Mouse (Mus musculus) intestine, embryonic 14.5 days (tissue): ENCODE measurements around the gene Mturn. TPM values are rescaled to one million over a fixed set of nuclear protein-coding genes. Genes with fewer than 3 reads are reported as not detected.

Experiments
- ATAC-seq: fragments of 200-750 bp; cut with Nextera tagmentation; replicated peaks from 2 replicates; pipeline ENCODE4 v1.8.0; 2017; ENCODE audit warnings: low read depth, moderate number of reproducible peaks, moderate TSS enrichment, moderate library complexity; ENCODE audit not compliant: low FRiP score, low TSS enrichment
- DNase-seq: peaks from one replicate; pipeline ENCODE4 v3.0.0-alpha.2; 2018; ENCODE audit warnings: low spot score
- H3K27ac ChIP-seq: fragments of 300-500 bp; sonication (generic); 2 replicates; pipeline ENCODE4 v1.5.1; 2014; ENCODE audit warnings: low read depth, mild to moderate bottlenecking, control low read depth
- H3K27me3 ChIP-seq: fragments of 300-500 bp; sonication (generic); replicated peaks from 2 replicates; pipeline ENCODE4 v1.6.1; 2014; ENCODE audit warnings: low read length, control low read depth; ENCODE audit not compliant: control insufficient read depth, insufficient read depth
- H3K36me3 ChIP-seq: fragments of 300-500 bp; sonication (generic); 2 replicates; pipeline ENCODE4 v1.6.1; 2014; ENCODE audit warnings: low read length, control low read depth; ENCODE audit not compliant: control insufficient read depth, insufficient read depth
- H3K4me1 ChIP-seq: fragments of 300-500 bp; sonication (generic); replicated peaks from 2 replicates; pipeline ENCODE4 v1.6.1; 2014; ENCODE audit warnings: low read length, control low read depth, mixed read lengths; ENCODE audit not compliant: control insufficient read depth, insufficient read depth
- H3K4me2 ChIP-seq: fragments of 300-500 bp; sonication (generic); 2 replicates; pipeline ENCODE4 v1.6.1; 2014; ENCODE audit warnings: low read length
- H3K4me3 ChIP-seq: fragments of 300-500 bp; sonication (generic); 2 replicates; pipeline ENCODE4 v1.5.1; 2014; ENCODE audit warnings: low read depth, low read length, control low read depth, mixed read lengths
- H3K9ac ChIP-seq: fragments of 300-500 bp; sonication (generic); 2 replicates; pipeline ENCODE4 v1.6.1; 2014; ENCODE audit warnings: mild to moderate bottlenecking, low read length
- H3K9me3 ChIP-seq: fragments of 300-500 bp; sonication (generic); 2 replicates; pipeline ENCODE4 v1.6.1; 2016; ENCODE audit warnings: low read length, control low read depth; ENCODE audit not compliant: control insufficient read depth
- WGBS: fragments of 180-500 bp; shearing (Covaris S2); extraction: QIAGEN DNeasy Blood & Tissue Kit; methylation state at CpG from one replicate; pipeline ENCODE4 v1.1.7; 2014; 5-methylcytosine and 5-hydroxymethylcytosine counted together
- polyA plus RNA-seq: library from polyadenylated mRNA; unstranded; fragments of >200 nt; fragmentation: Nextera tagmentation; extraction: Ambion mirVana; gene quantifications from 2 replicates; pipeline ENCODE4 v1.2.1, GENCODE M21; 2014

Mturn gene
- polyA plus RNA-seq, 1 experiment from 2014 or later, result 9.9 TPM

- H3K9ac ChIP-seq, result no peak overlapping the region
- H3K27ac ChIP-seq, result no peak overlapping the region
- WGBS, result 28% methylated on average over 14 of the region's 14 CpGs
- H3K4me3 ChIP-seq, result no peak overlapping the region
- ATAC-seq (no peak), DNase-seq (no peak)
- peaks cover 3% of the 10 kb centered on the region; the same call in 1 of the 2 replicates for H3K4me1 ChIP-seq
- H3K9me3 ChIP-seq, result no peaks in the 10 kb centered on the region
- H3K36me3 ChIP-seq, result no peaks in the 10 kb centered on the region
- peaks cover 28% of the 10 kb centered on the region for H3K27me3 ChIP-seq
- H3K4me2 ChIP-seq, result no peak overlapping the region
Measured at GRCm38 (mm10) chr6:54703633-54704538, 22.5 kb downstream of the Mturn start.

- no peak for DNase-seq
- H3K9me3 ChIP-seq, result no peaks in the 10 kb centered on the region
- H3K27ac ChIP-seq, result no peak overlapping the region
- H3K27me3 ChIP-seq, result peaks cover 28% of the 10 kb centered on the region
- 35% methylated on average over 6 of the region's 6 CpGs for WGBS
- 0 out of 2 replicates have a peak, but pooled peaks cover 3% of the 10 kb centered on the region for H3K4me1 ChIP-seq
- no peaks in the 10 kb centered on the region for H3K36me3 ChIP-seq
- H3K4me3 ChIP-seq, result no peak overlapping the region
- H3K9ac ChIP-seq, result no peak overlapping the region
- H3K4me2 ChIP-seq, result no peak overlapping the region
- ATAC-seq, result no peak
Measured at GRCm38 (mm10) chr6:54704539-54704845, 23.1 kb downstream of the Mturn start.

GRCm38 (mm10) chr6:54704847-54705246 is 23.4 kb downstream of the Mturn start:
- Histone ChIP-seq H3K9ac (no peak overlapping the region), H3K4me2 (no peak overlapping the region), H3K36me3 (no peaks in the 10 kb centered on the region), H3K27me3 (peaks cover 28% of the 10 kb centered on the region), H3K4me3 (no peak overlapping the region), H3K9me3 (no peaks in the 10 kb centered on the region), H3K4me1 (0 out of 2 replicates have a peak, but pooled peaks cover 3% of the 10 kb centered on the region), H3K27ac (no peak overlapping the region)
- 39% methylated on average over 5 of the region's 5 CpGs for WGBS
- DNase-seq (no peak), ATAC-seq (no peak)

- WGBS, result 20% methylated on average over 11 of the region's 11 CpGs
- Histone ChIP-seq H3K4me3 (no peak overlapping the region), H3K4me2 (peak overlapping the region; percentile 32), H3K4me1 (0 out of 2 replicates have a peak, but pooled peaks cover 3% of the 10 kb centered on the region), H3K9ac (no peak overlapping the region), H3K9me3 (no peaks in the 10 kb centered on the region), H3K36me3 (no peaks in the 10 kb centered on the region), H3K27ac (no peak overlapping the region), H3K27me3 (peaks cover 28% of the 10 kb centered on the region)
- DNase-seq, result peak; percentile 59
- peak; percentile 68; the same call in 1 of the 2 replicates for ATAC-seq
Measured at GRCm38 (mm10) chr6:54705387-54705909, 24.0 kb downstream of the Mturn start.

- Histone ChIP-seq H3K27ac (no peak overlapping the region), H3K4me2 (no peak overlapping the region), H3K4me3 (no peak overlapping the region), H3K36me3 (no peaks in the 10 kb centered on the region), H3K9me3 (no peaks in the 10 kb centered on the region), H3K27me3 (peaks cover 26% of the 10 kb centered on the region), H3K9ac (no peak overlapping the region), H3K4me1 (0 out of 2 replicates have a peak, but pooled peaks cover 3% of the 10 kb centered on the region)
- DNase-seq (no peak), ATAC-seq (no peak)
- WGBS, result 60% methylated on average over 2 of the region's 2 CpGs
Measured at GRCm38 (mm10) chr6:54706099-54706498, 24.7 kb downstream of the Mturn start.

- Histone ChIP-seq H3K9me3 (no peaks in the 10 kb centered on the region), H3K4me3 (no peak overlapping the region), H3K4me2 (no peak overlapping the region), H3K27ac (no peak overlapping the region), H3K36me3 (no peaks in the 10 kb centered on the region), H3K4me1 (0 out of 2 replicates have a peak, but pooled peaks cover 3% of the 10 kb centered on the region), H3K27me3 (peaks cover 24% of the 10 kb centered on the region), H3K9ac (no peak overlapping the region)
- WGBS, result 69% methylated on average over 3 of the region's 3 CpGs
- no peak for ATAC-seq
- DNase-seq, result no peak
Measured at GRCm38 (mm10) chr6:54706611-54707172, 25.3 kb downstream of the Mturn start.

- ATAC-seq (no peak), DNase-seq (no peak)
- Histone ChIP-seq H3K4me3 (no peak overlapping the region), H3K27me3 (peaks cover 14% of the 10 kb centered on the region), H3K4me1 (0 out of 2 replicates have a peak, but pooled peaks cover 3% of the 10 kb centered on the region), H3K9me3 (no peaks in the 10 kb centered on the region), H3K9ac (no peak overlapping the region), H3K36me3 (no peaks in the 10 kb centered on the region), H3K4me2 (no peak overlapping the region), H3K27ac (no peak overlapping the region)
- 93% methylated on average over 4 of the region's 4 CpGs for WGBS
Measured at GRCm38 (mm10) chr6:54708646-54709045, 27.2 kb downstream of the Mturn start.

- DNase-seq, result no peak
- Histone ChIP-seq H3K4me1 (no peaks in the 10 kb centered on the region; the same call in 1 of the 2 replicates), H3K9ac (no peak overlapping the region), H3K27me3 (no peaks in the 10 kb centered on the region), H3K4me3 (no peak overlapping the region), H3K36me3 (no peaks in the 10 kb centered on the region), H3K4me2 (no peak overlapping the region), H3K27ac (no peak overlapping the region), H3K9me3 (no peaks in the 10 kb centered on the region)
- no peak for ATAC-seq
- WGBS, result 25% methylated on average over 2 of the region's 2 CpGs
Measured at GRCm38 (mm10) chr6:54715697-54716096, 34.3 kb downstream of the Mturn start.
